Mouse (Mus musculus): ENCODE results near the gene Myt1l.

GRCm38 (mm10) chr12:29655673-29656072 lies 127.5 kb downstream of the Myt1l start:
- TF ChIP-seq CTCF (IDR thresholded peaks at IDR 0.05; ENCODE audit: borderline replicate concordance, control insufficient read depth, extremely low read depth, insufficient read depth, low read length, poor library complexity) (no peak), POLR2A (IDR thresholded peaks at IDR 0.05; ENCODE audit: control insufficient read depth, extremely low read depth, insufficient read depth, low read length, poor library complexity) (no peak)

All from thymus, adult 2 months (tissue).